Mouse (Mus musculus) MEL (cell line): ENCODE results near the gene Bach2. TPM values are rescaled to one million over a fixed set of nuclear protein-coding genes. Genes with fewer than 3 reads are reported as not detected.

Experiments used
- DNase-seq: peaks from one replicate; pipeline ENCODE4 v3.0.0; 2011; ENCODE audit warnings: low read depth, low spot score
- H3K27ac ChIP-seq: 2 replicates; pipeline ENCODE4 v1.5.1; 2012; ENCODE audit warnings: low read depth, mild to moderate bottlenecking, control low read depth, low read length, moderate library complexity; ENCODE audit not compliant: control insufficient read depth
- H3K27me3 ChIP-seq, 2 experiments: fragments of 150-350 bp in 1 of 2; sonication (generic) in 1 of 2; 2 replicates each; pipeline ENCODE4 v1.6.1; 2012; ENCODE audit warnings: low read length in 2 of 2, mild to moderate bottlenecking in 2 of 2, improper control_type of control experiment in 1 of 2, moderate library complexity in 1 of 2; ENCODE audit not compliant: insufficient read depth in 2 of 2, control insufficient read depth in 1 of 2
- H3K36me3 ChIP-seq, 2 experiments: 2 replicates each; pipeline ENCODE4 v1.6.1; 2012 to 2014; ENCODE audit warnings: low read length in 2 of 2, improper control_type of control experiment in 1 of 2, inconsistent platforms in 1 of 2, mild to moderate bottlenecking in 1 of 2; ENCODE audit not compliant: insufficient read depth in 2 of 2, control insufficient read depth in 1 of 2
- H3K4me1 ChIP-seq, 2 experiments: fragments of 150-350 bp in 1 of 2; sonication (generic) in 1 of 2; 2 replicates each; pipeline ENCODE4 v1.6.1; 2012; ENCODE audit warnings: low read length in 2 of 2, improper control_type of control experiment in 1 of 2, mild to moderate bottlenecking in 1 of 2; ENCODE audit not compliant: insufficient read depth in 2 of 2, control insufficient read depth in 1 of 2
- H3K4me3 ChIP-seq, 2 experiments: fragments of 150-350 bp in 1 of 2; sonication (generic) in 1 of 2; 2 replicates each; pipeline ENCODE4 v1.5.1; 2012; ENCODE audit warnings: low read depth in 2 of 2, low read length in 2 of 2, mild to moderate bottlenecking in 2 of 2, moderate library complexity in 2 of 2, control low read depth in 1 of 2, improper control_type of control experiment in 1 of 2; ENCODE audit not compliant: control insufficient read depth in 1 of 2, insufficient read depth in 1 of 2
- H3K79me2 ChIP-seq: 2 replicates; pipeline ENCODE4 v1.6.1; 2012; ENCODE audit warnings: mild to moderate bottlenecking, low read length, moderate library complexity; ENCODE audit not compliant: control insufficient read depth, poor library complexity, insufficient read depth
- H3K9ac ChIP-seq: 2 replicates; pipeline ENCODE4 v1.6.1; 2012; ENCODE audit warnings: low read depth, mild to moderate bottlenecking, control low read depth, low read length, moderate library complexity; ENCODE audit not compliant: control insufficient read depth, poor library complexity, severe bottlenecking
- H3K9me3 ChIP-seq: fragments of 150-350 bp; sonication (generic); replicated peaks from 2 replicates; pipeline ENCODE4 v1.6.1; 2012; ENCODE audit warnings: mild to moderate bottlenecking, low read length, improper control_type of control experiment, moderate library complexity; ENCODE audit not compliant: insufficient read depth
- CHD1 ChIP-seq: IDR thresholded peaks from 2 replicates; pipeline ENCODE4 v1.6.1; 2012; ENCODE audit warnings: low read depth, mild to moderate bottlenecking, inconsistent platforms, low read length, improper control_type of control experiment
- CHD2 ChIP-seq: IDR thresholded peaks from 2 replicates; pipeline ENCODE4 v1.6.1; 2011; ENCODE audit warnings: low read length, improper control_type of control experiment
- E2F4 ChIP-seq: IDR thresholded peaks from 2 replicates; pipeline ENCODE4 v1.6.1; 2011; ENCODE audit warnings: low read depth, low read length, improper control_type of control experiment, borderline replicate concordance
- EP300 ChIP-seq, 2 experiments: IDR thresholded peaks; 2 replicates each; pipeline ENCODE4 v1.6.1; 2011; ENCODE audit warnings: improper control_type of control experiment in 2 of 2, low read length in 2 of 2, low read depth in 1 of 2, mild to moderate bottlenecking in 1 of 2
- GABPA ChIP-seq: IDR thresholded peaks from 2 replicates; pipeline ENCODE4 v1.6.1; 2012; ENCODE audit warnings: low read depth, mild to moderate bottlenecking, inconsistent platforms, low read length, improper control_type of control experiment, moderate library complexity
- GATA1 ChIP-seq: IDR thresholded peaks from 2 replicates; pipeline ENCODE4 v1.6.1; 2011; ENCODE audit warnings: low read depth, low read length, improper control_type of control experiment
- KAT2A ChIP-seq: conservative IDR thresholded peaks from 2 replicates; pipeline ENCODE4 v1.6.1; 2012; ENCODE audit warnings: low read depth, low read length, improper control_type of control experiment, inconsistent platforms
- MXI1 ChIP-seq: IDR thresholded peaks from 2 replicates; pipeline ENCODE4 v1.6.1; 2011; ENCODE audit warnings: mild to moderate bottlenecking, low read depth, low read length, improper control_type of control experiment
- NRF1 ChIP-seq: IDR thresholded peaks from 2 replicates; pipeline ENCODE4 v1.6.1; 2014; ENCODE audit warnings: low read depth, mild to moderate bottlenecking, inconsistent platforms, low read length, improper control_type of control experiment, moderate library complexity; ENCODE audit not compliant: poor library complexity, insufficient read depth, severe bottlenecking
- POLR2AphosphoS2 ChIP-seq: IDR thresholded peaks from 2 replicates; pipeline ENCODE4 v1.6.1; 2011; ENCODE audit warnings: low read length, improper control_type of control experiment
- RAD21 ChIP-seq: IDR thresholded peaks from 2 replicates; pipeline ENCODE4 v1.6.1; 2011; ENCODE audit warnings: mild to moderate bottlenecking, low read depth, low read length, improper control_type of control experiment
- RCOR1 ChIP-seq: IDR thresholded peaks from 2 replicates; pipeline ENCODE4 v1.6.1; 2012; ENCODE audit warnings: low read depth, mild to moderate bottlenecking, inconsistent platforms, low read length, improper control_type of control experiment
- SIN3A ChIP-seq: IDR thresholded peaks from 2 replicates; pipeline ENCODE4 v1.6.1; 2012; ENCODE audit warnings: low read length, improper control_type of control experiment, inconsistent platforms
- SMC3 ChIP-seq: IDR thresholded peaks from 2 replicates; pipeline ENCODE4 v1.6.1; 2011; ENCODE audit warnings: low read depth, low read length, improper control_type of control experiment
- TAL1 ChIP-seq: IDR thresholded peaks from 2 replicates; pipeline ENCODE4 v1.6.1; 2012; ENCODE audit warnings: mild to moderate bottlenecking, inconsistent platforms, low read length, moderate library complexity, mixed read lengths
- TBP ChIP-seq: IDR thresholded peaks from 2 replicates; pipeline ENCODE4 v1.8.0; 2011; ENCODE audit warnings: low read depth, low read length, improper control_type of control experiment
- UBTF ChIP-seq: IDR thresholded peaks from 2 replicates; pipeline ENCODE4 v1.6.1; 2012; ENCODE audit warnings: low read depth, mild to moderate bottlenecking, inconsistent platforms, low read length, improper control_type of control experiment, moderate library complexity, borderline replicate concordance; ENCODE audit not compliant: insufficient read depth
- USF1 ChIP-seq: IDR thresholded peaks from 2 replicates; pipeline ENCODE4 v1.6.1; 2014; ENCODE audit warnings: low read depth, mild to moderate bottlenecking, inconsistent platforms, low read length, improper control_type of control experiment, moderate library complexity
- ZKSCAN1 ChIP-seq: IDR thresholded peaks from 2 replicates; pipeline ENCODE4 v1.6.1; 2012; ENCODE audit warnings: low read depth, mild to moderate bottlenecking, inconsistent platforms, low read length, improper control_type of control experiment, moderate library complexity
- ZMIZ1 ChIP-seq: IDR thresholded peaks from 2 replicates; pipeline ENCODE4 v1.6.1; 2012; ENCODE audit warnings: low read depth, mild to moderate bottlenecking, inconsistent platforms, low read length, improper control_type of control experiment, moderate library complexity
- ZNF384 ChIP-seq: IDR thresholded peaks from 2 replicates; pipeline ENCODE4 v1.6.1; 2012; ENCODE audit warnings: low read depth, mild to moderate bottlenecking, inconsistent platforms, low read length, improper control_type of control experiment
- polyA plus RNA-seq, 2 experiments: library from polyadenylated mRNA; stranded (reverse) in 1 of 2; unstranded in 1 of 2; fragments of >175 nt in 1 of 2; fragments of >200 nt in 1 of 2; gene quantifications; 2 replicates each; pipeline versions ENCODE4 v1.2.1 to v1.2.4; 2012; ENCODE audit warnings: low replicate concordance in 2 of 2, low read depth in 1 of 2; ENCODE audit not compliant: insufficient read length in 2 of 2, insufficient read depth in 1 of 2, missing spikeins in 1 of 2
- total RNA-seq: library from RNA; depleted of rRNA; stranded (reverse); fragments of 300-350 nt; gene quantifications from 2 replicates; pipeline ENCODE4 v1.2.3, GENCODE M21; 2012

Gene Bach2
- total and polyA plus RNA-seq, 3 experiments: 0.04 TPM; not detected in 2

DNA sequence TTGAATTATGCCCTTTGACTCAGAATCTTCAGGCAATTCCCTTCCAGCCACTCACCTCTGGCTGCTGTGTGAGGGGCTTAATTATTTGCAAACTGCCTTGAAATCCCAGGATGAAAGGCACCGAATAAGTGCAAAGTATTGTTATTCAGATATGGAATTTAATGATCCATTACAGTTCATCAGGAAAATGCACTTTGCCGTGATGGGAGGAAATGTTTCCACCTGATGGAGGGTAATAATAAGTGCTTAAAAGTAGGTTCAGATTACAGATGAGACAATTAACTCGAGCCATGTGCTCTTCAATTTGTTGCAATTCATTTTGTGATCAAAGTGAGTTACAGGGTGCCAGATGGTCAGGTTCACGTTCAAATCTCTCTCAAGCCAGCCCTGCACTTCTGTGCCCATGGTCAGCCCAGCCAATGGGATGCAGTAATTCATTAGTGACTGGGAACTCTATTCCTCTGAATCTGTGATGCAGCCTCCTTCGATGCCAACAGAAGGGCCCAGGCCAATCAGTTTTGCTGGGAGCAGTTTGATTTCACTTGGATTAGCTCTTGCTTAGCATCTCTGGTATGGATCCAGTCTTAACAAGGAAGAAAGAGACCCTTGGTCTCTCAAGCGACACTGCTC, 2.9 kb downstream of the Bach2 start:
- H3K9me3 ChIP-seq: no peaks in the 10 kb centered on the region
- H3K27ac ChIP-seq: no peak overlapping the region
- H3K4me1 ChIP-seq: no peaks in the 10 kb centered on the region
- no peak for DNase-seq
- H3K9ac ChIP-seq: no peak overlapping the region
- no peaks in the 10 kb centered on the region for H3K36me3 ChIP-seq
- H3K79me2 ChIP-seq: no peaks in the 10 kb centered on the region
- no peak overlapping the region for H3K4me3 ChIP-seq
- TF ChIP-seq TAL1 (no peak), GABPA (no peak), CHD2 (no peak), SIN3A (no peak), TBP (no peak), RCOR1 (no peak), ZMIZ1 (no peak), USF1 (no peak), KAT2A (no peak), CHD1 (no peak), RAD21 (no peak), ZNF384 (no peak), EP300 (IDR thresholded peaks at IDR 0.05; ENCODE audit: low read depth in 1 of 2, low read length in 2 of 2) (no peak)
- peaks cover 16 to 38% of the 10 kb centered on the region in 2 experiments for H3K27me3 ChIP-seq

DNA sequence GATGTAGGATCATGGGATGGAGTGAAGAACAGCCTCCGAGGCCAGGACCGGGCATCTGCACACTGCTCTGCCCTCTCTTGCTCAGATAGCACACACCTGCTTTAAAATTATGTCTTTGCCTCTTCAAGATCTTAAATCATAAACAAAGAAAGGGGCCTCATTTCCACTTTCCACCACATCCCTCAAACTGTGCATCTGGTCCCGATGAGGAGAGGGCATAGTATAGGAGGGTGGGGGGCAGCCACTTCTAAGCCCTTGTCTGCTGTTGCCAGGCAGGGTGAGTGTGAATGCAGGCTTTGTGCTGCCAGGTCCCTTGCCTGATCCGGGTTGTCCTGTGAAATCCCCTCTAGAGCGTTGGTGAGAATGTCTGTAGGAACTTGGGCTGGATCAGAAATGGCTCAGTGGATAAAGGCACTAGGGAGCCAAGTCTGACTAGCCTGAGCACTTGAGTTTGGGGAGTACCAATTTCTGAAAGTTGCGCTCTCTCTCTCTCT, 3.6 kb downstream of the Bach2 start:
- DNase-seq: no peak
- no peak overlapping the region for H3K4me3 ChIP-seq
- H3K4me1 ChIP-seq: no peaks in the 10 kb centered on the region
- no peak overlapping the region for H3K27ac ChIP-seq
- H3K79me2 ChIP-seq: no peaks in the 10 kb centered on the region
- no peaks in the 10 kb centered on the region for H3K36me3 ChIP-seq
- H3K9ac ChIP-seq: no peak overlapping the region
- TF ChIP-seq ZKSCAN1: no peak
- no peak for TF ChIP-seq SMC3
- no peak for TF ChIP-seq GABPA
- no peak for TF ChIP-seq GATA1
- no peak for TF ChIP-seq TBP
- no peak for TF ChIP-seq CHD2
- no peak for TF ChIP-seq UBTF
- no peak for TF ChIP-seq TAL1
- no peak for TF ChIP-seq MXI1
- no peak for TF ChIP-seq E2F4
- no peak for TF ChIP-seq CHD1
- no peak for TF ChIP-seq POLR2AphosphoS2
- TF ChIP-seq EP300 (IDR thresholded peaks at IDR 0.05; ENCODE audit: low read depth in 1 of 2, low read length in 2 of 2): no peak
- TF ChIP-seq NRF1: no peak
- H3K27me3 ChIP-seq: peaks cover 16 to 38% of the 10 kb centered on the region in 2 experiments
- no peaks in the 10 kb centered on the region for H3K9me3 ChIP-seq
